Mouse (Mus musculus): ENCODE results near the gene Trpm5. TPM values are rescaled to one million over a fixed set of nuclear protein-coding genes. Genes with fewer than 3 reads are reported as not detected.

The Trpm5 gene
- polyA plus RNA-seq, 1 experiment from 2014 or later, result 2.9 TPM

- peak overlapping the region; percentile 30; the same call in 1 of the 2 replicates for H3K9ac ChIP-seq (ENCODE audit: low read length)
- no peaks in the 10 kb centered on the region for H3K9me3 ChIP-seq (ENCODE audit: control insufficient read depth, low read length)
- no peaks in the 10 kb centered on the region for H3K27me3 ChIP-seq (ENCODE audit: control insufficient read depth, insufficient read depth, low read length)
- DNase-seq (ENCODE audit: low spot score) (no peak), ATAC-seq (ENCODE audit: insufficient number of reproducible peaks, low FRiP score, low TSS enrichment, low read depth) (no peak)
- H3K4me2 ChIP-seq (ENCODE audit: low read depth, severe bottlenecking), result peak overlapping the region; percentile 89
- H3K36me3 ChIP-seq (ENCODE audit: control insufficient read depth, insufficient read depth, low read length), result peaks cover 4% of the 10 kb centered on the region; the same call in 1 of the 2 replicates
- 67% methylated on average over 3 of the region's 3 CpGs for WGBS
- H3K27ac ChIP-seq (replicated peaks; ENCODE audit: low read depth, low read length), result no peak overlapping the region
- peak overlapping the region; percentile 24 for H3K4me3 ChIP-seq (ENCODE audit: low read depth, low read length)
- H3K4me1 ChIP-seq (ENCODE audit: control insufficient read depth, insufficient read depth, low read length), result peaks cover 24% of the 10 kb centered on the region
Measured at GRCm38 (mm10) chr7:143054612-143054965, 39.9 kb downstream of the Trpm5 start.

- H3K9me3 ChIP-seq (ENCODE audit: control insufficient read depth, low read length), result no peaks in the 10 kb centered on the region
- peak overlapping the region; percentile 89 for H3K4me2 ChIP-seq (ENCODE audit: low read depth, severe bottlenecking)
- no peaks in the 10 kb centered on the region for H3K36me3 ChIP-seq (ENCODE audit: control insufficient read depth, insufficient read depth, low read length)
- no peaks in the 10 kb centered on the region for H3K27me3 ChIP-seq (ENCODE audit: control insufficient read depth, insufficient read depth, low read length)
- peaks cover 24% of the 10 kb centered on the region for H3K4me1 ChIP-seq (ENCODE audit: control insufficient read depth, insufficient read depth, low read length)
- 63% methylated on average over 11 of the region's 11 CpGs for WGBS
- H3K9ac ChIP-seq (ENCODE audit: low read length), result peak overlapping the region; percentile 91
- DNase-seq (ENCODE audit: low spot score) (no peak), ATAC-seq (ENCODE audit: insufficient number of reproducible peaks, low FRiP score, low TSS enrichment, low read depth) (no peak)
- H3K4me3 ChIP-seq (ENCODE audit: low read depth, low read length), result peak overlapping the region; percentile 98
- H3K27ac ChIP-seq (replicated peaks; ENCODE audit: low read depth, low read length), result no peak overlapping the region
Measured at GRCm38 (mm10) chr7:143053961-143054611, 40.4 kb downstream of the Trpm5 start.

GRCm38 (mm10) chr7:143053008-143053899 lies 41.2 kb downstream of the Trpm5 start:
- WGBS, result under 1% methylated on average over 46 of the region's 46 CpGs
- H3K4me3 ChIP-seq (ENCODE audit: low read depth, low read length), result peak overlapping the region; percentile 98
- H3K9ac ChIP-seq (ENCODE audit: low read length), result peak overlapping the region; percentile 91
- ATAC-seq (ENCODE audit: insufficient number of reproducible peaks, low FRiP score, low TSS enrichment, low read depth) (peak; percentile 75), DNase-seq (ENCODE audit: low spot score) (peak; percentile 77)
- H3K36me3 ChIP-seq (ENCODE audit: control insufficient read depth, insufficient read depth, low read length), result no peaks in the 10 kb centered on the region
- H3K27ac ChIP-seq (replicated peaks; ENCODE audit: low read depth, low read length), result peak overlapping the region; percentile 75
- no peaks in the 10 kb centered on the region for H3K27me3 ChIP-seq (ENCODE audit: control insufficient read depth, insufficient read depth, low read length)
- peaks cover 24% of the 10 kb centered on the region for H3K4me1 ChIP-seq (ENCODE audit: control insufficient read depth, insufficient read depth, low read length)
- H3K4me2 ChIP-seq (ENCODE audit: low read depth, severe bottlenecking), result peak overlapping the region; percentile 89
- no peaks in the 10 kb centered on the region for H3K9me3 ChIP-seq (ENCODE audit: control insufficient read depth, low read length)

- Histone ChIP-seq H3K9me3 (ENCODE audit: control insufficient read depth, low read length) (no peaks in the 10 kb centered on the region), H3K27ac (replicated peaks; ENCODE audit: low read depth, low read length) (peak within 1 kb of the TSS; percentile 75), H3K4me1 (ENCODE audit: control insufficient read depth, insufficient read depth, low read length) (peaks cover 22% of the 10 kb centered on the region), H3K4me2 (ENCODE audit: low read depth, severe bottlenecking) (peak within 1 kb of the TSS; percentile 89), H3K36me3 (ENCODE audit: control insufficient read depth, insufficient read depth, low read length) (no peaks in the 10 kb centered on the region), H3K4me3 (ENCODE audit: low read depth, low read length) (peak within 1 kb of the TSS; percentile 98), H3K27me3 (ENCODE audit: control insufficient read depth, insufficient read depth, low read length) (no peaks in the 10 kb centered on the region), H3K9ac (ENCODE audit: low read length) (peak within 1 kb of the TSS; percentile 91)
- peak; percentile 88 for DNase-seq (ENCODE audit: low spot score)
- under 1% methylated on average over 31 of the region's 37 CpGs for WGBS
- ATAC-seq (ENCODE audit: insufficient number of reproducible peaks, low FRiP score, low TSS enrichment, low read depth), result peak; percentile 90
Measured at GRCm38 (mm10) chr7:143052626-143053007, 41.8 kb downstream of the Trpm5 start, which contains the start of gene Cd81. Gene Cd81 (plus strand): TSS chr7:143052739.

- DNase-seq (ENCODE audit: low spot score) (no peak), ATAC-seq (ENCODE audit: insufficient number of reproducible peaks, low FRiP score, low TSS enrichment, low read depth) (no peak)
- Histone ChIP-seq H3K4me1 (ENCODE audit: control insufficient read depth, insufficient read depth, low read length) (peaks cover 22% of the 10 kb centered on the region), H3K4me3 (ENCODE audit: low read depth, low read length) (no peak overlapping the region), H3K27ac (replicated peaks; ENCODE audit: low read depth, low read length) (no peak overlapping the region), H3K4me2 (ENCODE audit: low read depth, severe bottlenecking) (no peak overlapping the region), H3K36me3 (ENCODE audit: control insufficient read depth, insufficient read depth, low read length) (no peaks in the 10 kb centered on the region), H3K9ac (ENCODE audit: low read length) (no peak overlapping the region), H3K9me3 (ENCODE audit: control insufficient read depth, low read length) (no peaks in the 10 kb centered on the region), H3K27me3 (ENCODE audit: control insufficient read depth, insufficient read depth, low read length) (no peaks in the 10 kb centered on the region)
- 59% methylated on average over 2 of the region's 2 CpGs for WGBS
Measured at GRCm38 (mm10) chr7:143051316-143051715, 43.1 kb downstream of the Trpm5 start.

GRCm38 (mm10) chr7:143049841-143050816 lies 44.3 kb downstream of the Trpm5 start:
- no peaks in the 10 kb centered on the region for H3K36me3 ChIP-seq (ENCODE audit: control insufficient read depth, insufficient read depth, low read length)
- H3K27ac ChIP-seq (replicated peaks; ENCODE audit: low read depth, low read length), result no peak overlapping the region
- ATAC-seq (ENCODE audit: insufficient number of reproducible peaks, low FRiP score, low TSS enrichment, low read depth) (no peak), DNase-seq (ENCODE audit: low spot score) (no peak)
- H3K4me1 ChIP-seq (ENCODE audit: control insufficient read depth, insufficient read depth, low read length), result peaks cover 15% of the 10 kb centered on the region
- no peaks in the 10 kb centered on the region for H3K27me3 ChIP-seq (ENCODE audit: control insufficient read depth, insufficient read depth, low read length)
- H3K4me2 ChIP-seq (ENCODE audit: low read depth, severe bottlenecking), result no peak overlapping the region
- 91% methylated on average over 3 of the region's 3 CpGs for WGBS
- H3K9me3 ChIP-seq (ENCODE audit: control insufficient read depth, low read length), result no peaks in the 10 kb centered on the region
- no peak overlapping the region for H3K9ac ChIP-seq (ENCODE audit: low read length)
- no peak overlapping the region for H3K4me3 ChIP-seq (ENCODE audit: low read depth, low read length)

- no peaks in the 10 kb centered on the region for H3K27me3 ChIP-seq (ENCODE audit: control insufficient read depth, insufficient read depth, low read length)
- H3K27ac ChIP-seq (replicated peaks; ENCODE audit: low read depth, low read length), result no peak overlapping the region
- WGBS, result 81% methylated on average over 3 of the region's 3 CpGs
- H3K36me3 ChIP-seq (ENCODE audit: control insufficient read depth, insufficient read depth, low read length), result no peaks in the 10 kb centered on the region
- H3K4me2 ChIP-seq (ENCODE audit: low read depth, severe bottlenecking), result no peak overlapping the region
- no peaks in the 10 kb centered on the region for H3K9me3 ChIP-seq (ENCODE audit: control insufficient read depth, low read length)
- H3K4me3 ChIP-seq (ENCODE audit: low read depth, low read length), result no peak overlapping the region
- DNase-seq (ENCODE audit: low spot score), result no peak
- no peak overlapping the region for H3K9ac ChIP-seq (ENCODE audit: low read length)
- no peak for ATAC-seq (ENCODE audit: insufficient number of reproducible peaks, low FRiP score, low TSS enrichment, low read depth)
- peaks cover 7% of the 10 kb centered on the region for H3K4me1 ChIP-seq (ENCODE audit: control insufficient read depth, insufficient read depth, low read length)
Measured at GRCm38 (mm10) chr7:143049331-143049730, 45.1 kb downstream of the Trpm5 start.

- Histone ChIP-seq H3K9ac (ENCODE audit: low read length) (no peak overlapping the region), H3K4me1 (ENCODE audit: control insufficient read depth, insufficient read depth, low read length) (no peaks in the 10 kb centered on the region), H3K36me3 (ENCODE audit: control insufficient read depth, insufficient read depth, low read length) (no peaks in the 10 kb centered on the region), H3K9me3 (ENCODE audit: control insufficient read depth, low read length) (no peaks in the 10 kb centered on the region), H3K4me3 (ENCODE audit: low read depth, low read length) (no peak overlapping the region), H3K27ac (replicated peaks; ENCODE audit: low read depth, low read length) (no peak overlapping the region), H3K4me2 (ENCODE audit: low read depth, severe bottlenecking) (no peak overlapping the region), H3K27me3 (ENCODE audit: control insufficient read depth, insufficient read depth, low read length) (no peaks in the 10 kb centered on the region)
- ATAC-seq (ENCODE audit: insufficient number of reproducible peaks, low FRiP score, low TSS enrichment, low read depth) (no peak), DNase-seq (ENCODE audit: low spot score) (no peak)
- 84% methylated on average over 7 of the region's 7 CpGs for WGBS
Measured at GRCm38 (mm10) chr7:143046358-143046757, 48.1 kb downstream of the Trpm5 start.

Data from limb, embryonic 11.5 days (tissue).